Mouse (Mus musculus): ENCODE measurements at regions not wholly inside any gene's neighbourhood (a gene's known extent, or its start where the extent isn't known, plus 50 kb on each side); places are given as distances from the start of the nearest gene placed in this dataset.

DNA sequence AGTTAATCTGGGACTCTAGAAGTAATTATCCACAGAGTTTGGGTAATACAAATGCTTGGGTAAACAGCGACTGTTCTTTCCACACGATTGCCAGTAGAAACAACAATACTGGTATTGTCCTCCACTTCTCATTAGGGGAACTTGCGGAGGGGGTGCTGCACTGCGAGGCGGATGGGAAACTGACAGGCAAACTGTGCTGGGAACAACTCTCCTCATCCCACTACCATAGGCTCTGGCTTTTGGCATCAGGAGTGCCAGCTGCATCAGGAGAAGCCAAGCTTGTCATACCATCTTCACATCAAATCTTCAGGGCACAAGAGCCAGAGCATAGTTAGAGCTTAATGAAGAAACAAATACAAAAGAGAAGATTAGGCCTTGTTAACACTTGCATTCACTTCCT is 349.2 kb upstream of the Tmem161b start:
- H3K36me3 ChIP-seq, result no peaks in the 10 kb centered on the region
- peak overlapping the region; percentile 9; the same call in 1 of the 2 replicates for H3K4me3 ChIP-seq
- H3K4me1 ChIP-seq, result peaks cover 32% of the 10 kb centered on the region
- H3K27me3 ChIP-seq (ENCODE audit: low read depth, poor library complexity, severe bottlenecking), result no peaks in the 10 kb centered on the region
- H3K27ac ChIP-seq (replicated peaks), result peak overlapping the region; percentile 78; the same call in 1 of the 2 replicates
- 4% methylated on average over 5 of the region's 5 CpGs for WGBS
- H3K9me3 ChIP-seq (replicated peaks), result no peaks in the 10 kb centered on the region
- DNase-seq (ENCODE audit: low spot score), result no peak

DNA sequence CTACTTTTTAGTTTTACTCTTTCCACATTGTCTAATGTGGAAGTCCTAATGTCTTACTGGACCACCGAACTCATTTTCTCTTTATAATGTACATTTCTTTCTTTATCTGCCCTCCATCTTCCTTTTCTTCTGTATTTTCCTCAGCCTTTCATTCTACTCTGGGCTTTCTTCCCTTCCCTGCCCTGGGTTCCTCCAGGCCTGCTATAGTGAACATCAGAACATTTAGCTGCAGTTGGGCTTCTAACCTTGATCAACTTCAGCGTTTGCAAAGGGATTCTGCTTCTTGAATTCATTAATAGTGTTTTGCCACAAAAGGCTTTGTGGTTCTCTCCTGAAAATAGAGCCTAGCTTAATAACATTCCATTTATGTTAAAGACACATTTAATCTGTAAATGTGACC is 342.5 kb upstream of the Tmem161b start:
- H3K27ac ChIP-seq (replicated peaks), result peak overlapping the region; percentile 76; the same call in 1 of the 2 replicates
- no peaks in the 10 kb centered on the region for H3K27me3 ChIP-seq (ENCODE audit: low read depth, poor library complexity, severe bottlenecking)
- no peak overlapping the region for H3K4me3 ChIP-seq
- peaks cover 43% of the 10 kb centered on the region for H3K4me1 ChIP-seq
- no peak for DNase-seq (ENCODE audit: low spot score)
- WGBS, result 63% methylated on average over 2 of the region's 2 CpGs
- H3K36me3 ChIP-seq, result no peaks in the 10 kb centered on the region
- H3K9me3 ChIP-seq (replicated peaks), result no peaks in the 10 kb centered on the region

DNA sequence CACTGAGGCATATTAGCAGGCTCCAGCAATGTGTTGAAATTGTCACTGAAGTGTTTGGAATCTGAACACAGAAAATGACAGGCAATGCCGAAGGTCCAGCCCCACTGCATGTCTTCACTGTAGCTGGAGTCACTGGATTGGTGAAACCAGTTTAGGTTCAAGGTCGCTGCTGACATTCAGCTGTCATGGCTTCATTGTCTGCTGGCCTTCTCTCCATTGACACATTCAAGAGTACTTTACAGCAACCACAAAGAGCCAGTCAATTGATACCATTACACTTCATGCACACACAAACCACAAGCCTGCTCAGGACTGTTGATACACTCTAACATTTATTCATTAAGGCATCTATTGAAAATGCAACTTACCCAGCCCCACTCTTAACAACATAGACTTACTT is 341.8 kb upstream of the Tmem161b start:
- DNase-seq (ENCODE audit: low spot score), result peak; percentile 23
- H3K27me3 ChIP-seq (ENCODE audit: low read depth, poor library complexity, severe bottlenecking), result no peaks in the 10 kb centered on the region
- H3K36me3 ChIP-seq, result no peaks in the 10 kb centered on the region
- H3K4me1 ChIP-seq, result peaks cover 50% of the 10 kb centered on the region
- H3K27ac ChIP-seq (replicated peaks), result peak overlapping the region; percentile 76; the same call in 1 of the 2 replicates
- H3K9me3 ChIP-seq (replicated peaks), result no peaks in the 10 kb centered on the region
- 56% methylated on average over 2 of the region's 2 CpGs for WGBS
- H3K4me3 ChIP-seq, result no peak overlapping the region

DNA sequence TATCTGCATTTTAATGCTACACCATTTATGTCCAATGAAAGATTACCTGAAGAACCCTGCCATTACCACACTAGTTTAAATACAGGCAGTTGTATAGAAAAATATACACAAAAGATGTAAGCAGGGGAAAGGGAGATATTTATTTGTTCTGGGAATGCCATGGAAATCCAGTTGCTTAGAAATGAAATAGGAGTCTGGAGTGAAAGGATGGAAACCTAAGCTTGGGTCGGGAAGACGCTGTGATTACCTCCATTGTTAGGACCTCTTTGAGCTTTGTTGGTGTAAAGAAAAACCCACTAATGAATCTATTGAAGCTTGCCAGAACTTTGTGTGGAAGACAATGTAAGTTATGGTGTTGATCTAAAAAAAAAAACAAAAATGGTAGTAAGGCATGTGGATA is 341.3 kb upstream of the Tmem161b start:
- no peak overlapping the region for H3K4me3 ChIP-seq
- H3K9me3 ChIP-seq (replicated peaks), result no peaks in the 10 kb centered on the region
- no peak for DNase-seq (ENCODE audit: low spot score)
- H3K4me1 ChIP-seq, result peaks cover 54% of the 10 kb centered on the region
- no peaks in the 10 kb centered on the region for H3K27me3 ChIP-seq (ENCODE audit: low read depth, poor library complexity, severe bottlenecking)
- H3K36me3 ChIP-seq, result no peaks in the 10 kb centered on the region
- peak overlapping the region; percentile 76; the same call in 1 of the 2 replicates for H3K27ac ChIP-seq (replicated peaks)
- 47% methylated on average over 2 of the region's 2 CpGs for WGBS

DNA sequence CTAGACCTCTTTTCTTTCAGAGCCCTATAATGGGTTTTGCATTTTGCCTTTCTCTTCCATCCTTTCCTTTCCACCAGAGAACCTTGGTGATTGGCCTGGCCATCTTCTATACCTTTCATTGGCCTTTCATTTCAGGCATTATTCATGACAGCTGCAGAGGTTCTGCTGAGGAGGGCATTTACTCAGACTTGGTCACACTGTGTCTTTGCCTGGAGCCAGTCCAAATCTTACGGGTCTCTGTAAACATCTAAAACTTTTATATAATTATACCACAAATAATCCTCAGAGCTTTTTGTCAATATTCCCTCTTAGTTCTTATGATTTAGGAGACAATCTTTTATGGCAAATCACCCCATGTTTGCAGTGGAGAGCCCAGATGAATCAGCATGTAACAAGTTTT is 339.3 kb upstream of the Tmem161b start:
- 91% methylated on average over 1 of the region's 1 CpGs for WGBS

DNA sequence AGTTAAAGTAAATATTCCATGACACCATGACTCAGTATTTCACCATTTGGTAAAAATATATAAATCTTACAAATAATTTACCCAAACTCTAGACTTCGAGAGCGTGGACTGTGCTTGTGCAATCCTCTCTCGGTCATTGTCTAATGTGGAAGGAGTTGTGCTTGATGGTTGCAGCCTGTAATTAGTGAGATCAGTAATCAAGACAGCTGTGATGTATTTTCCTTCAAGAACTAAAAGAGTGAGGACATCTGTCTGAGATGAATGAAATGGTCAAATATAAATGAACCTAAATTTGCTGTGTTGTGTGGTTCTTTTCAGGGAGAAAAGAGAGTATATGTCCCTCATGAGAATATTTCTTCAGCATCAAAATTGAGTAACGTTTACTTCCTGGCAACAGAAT is 338.3 kb upstream of the Tmem161b start:
- Histone ChIP-seq H3K36me3 (no peaks in the 10 kb centered on the region), H3K27ac (replicated peaks) (peak overlapping the region; percentile 83), H3K9me3 (replicated peaks) (no peaks in the 10 kb centered on the region), H3K27me3 (ENCODE audit: low read depth, poor library complexity, severe bottlenecking) (no peaks in the 10 kb centered on the region), H3K4me3 (no peak overlapping the region), H3K4me1 (peaks cover 59% of the 10 kb centered on the region)
- DNase-seq (ENCODE audit: low spot score), result no peak
- WGBS, result 92% methylated on average over 4 of the region's 4 CpGs

More for the DNA sequence above, 339.3 kb upstream of the Tmem161b start:
- H3K36me3 ChIP-seq, result no peaks in the 10 kb centered on the region
- H3K4me1 ChIP-seq, result peaks cover 59% of the 10 kb centered on the region
- no peak for DNase-seq (ENCODE audit: low spot score)
- no peaks in the 10 kb centered on the region for H3K27me3 ChIP-seq (ENCODE audit: low read depth, poor library complexity, severe bottlenecking)
- H3K27ac ChIP-seq (replicated peaks), result peak overlapping the region; percentile 63; the same call in 1 of the 2 replicates
- H3K4me3 ChIP-seq, result no peak overlapping the region
- H3K9me3 ChIP-seq (replicated peaks), result no peaks in the 10 kb centered on the region

DNA sequence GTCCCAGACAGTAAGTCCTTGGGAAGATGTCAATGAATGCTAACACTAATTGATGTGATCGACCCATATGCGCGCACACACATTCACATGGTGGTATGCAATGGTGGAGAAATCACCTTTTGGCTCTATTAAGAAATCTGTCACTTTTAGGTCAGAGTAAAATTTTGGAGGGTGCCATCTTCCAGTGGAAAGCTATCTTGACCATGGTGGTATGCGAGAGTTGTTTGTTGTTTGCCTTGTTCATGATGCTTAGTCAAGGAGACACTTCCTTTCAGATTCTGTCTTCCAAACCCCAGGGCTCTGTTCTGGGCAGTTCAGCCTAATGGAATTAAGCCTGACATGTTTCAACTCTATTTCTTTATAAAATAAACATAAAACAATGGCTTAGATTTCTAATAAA is 337.9 kb upstream of the Tmem161b start:
- DNase-seq (ENCODE audit: low spot score), result no peak
- peak overlapping the region; percentile 83 for H3K27ac ChIP-seq (replicated peaks)
- no peaks in the 10 kb centered on the region for H3K9me3 ChIP-seq (replicated peaks)
- H3K27me3 ChIP-seq (ENCODE audit: low read depth, poor library complexity, severe bottlenecking), result no peaks in the 10 kb centered on the region
- H3K4me1 ChIP-seq, result peaks cover 59% of the 10 kb centered on the region
- WGBS, result 91% methylated on average over 4 of the region's 4 CpGs
- no peak overlapping the region for H3K4me3 ChIP-seq
- H3K36me3 ChIP-seq, result no peaks in the 10 kb centered on the region

DNA sequence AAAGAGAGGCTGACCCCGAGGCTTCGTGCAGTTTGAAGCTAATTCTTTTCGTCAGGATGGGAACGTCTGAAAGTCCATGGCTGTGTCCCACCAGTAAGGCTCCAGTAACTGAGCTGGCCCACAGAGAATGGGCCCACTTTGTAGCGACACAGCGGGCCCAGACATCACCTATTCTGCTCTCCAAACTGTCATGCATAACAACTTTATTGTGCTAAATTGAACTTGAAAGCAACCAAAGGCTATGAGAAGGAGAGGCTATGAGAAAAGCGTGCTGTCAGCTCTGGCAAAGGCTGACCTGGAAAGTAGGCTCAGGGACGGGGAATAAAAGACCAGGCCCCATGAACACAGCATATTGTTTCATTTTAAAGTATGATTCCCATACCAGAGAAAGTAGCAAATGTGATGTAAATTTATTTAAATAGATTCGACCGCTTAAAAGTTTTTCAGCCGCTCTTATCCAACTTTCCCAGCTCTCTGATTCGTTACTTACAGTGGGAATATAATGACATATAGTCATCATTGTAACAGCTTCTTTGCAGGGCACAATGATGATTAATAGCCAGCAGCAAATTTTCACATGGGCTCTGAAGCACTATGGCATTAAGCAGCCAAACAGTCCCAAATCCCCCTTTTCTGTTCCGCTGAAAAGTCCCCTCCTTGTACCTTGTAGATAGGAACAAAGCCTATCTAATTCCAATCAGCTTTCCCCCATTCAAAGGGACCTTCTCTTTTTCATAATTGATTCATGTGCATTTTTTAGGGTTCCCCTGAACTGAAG is 337.1 kb upstream of the Tmem161b start:
- Histone ChIP-seq H3K27ac (replicated peaks) (peak overlapping the region; percentile 83), H3K9me3 (replicated peaks) (no peaks in the 10 kb centered on the region)
- WGBS, result 31% methylated on average over 13 of the region's 13 CpGs

DNA sequence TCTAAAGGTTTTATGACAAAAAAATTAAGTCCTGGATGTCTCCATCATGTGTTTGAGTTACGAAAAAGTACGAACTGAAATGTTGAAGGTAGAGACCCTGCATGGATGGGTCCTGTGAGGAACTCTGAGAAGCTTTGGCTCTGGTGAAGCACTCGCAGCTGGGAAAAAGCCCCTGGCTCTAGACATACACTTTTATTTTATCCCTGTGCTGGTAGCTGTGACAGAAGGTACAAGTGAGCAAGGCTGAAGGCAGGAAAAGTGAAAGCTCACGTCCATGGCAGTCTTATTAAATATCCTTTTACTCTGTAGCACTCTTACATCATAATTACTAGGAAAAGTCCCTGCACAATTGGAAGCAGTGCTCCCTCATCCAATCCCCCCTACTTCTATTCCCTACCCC is 336.4 kb upstream of the Tmem161b start:
- no peak for DNase-seq (ENCODE audit: low spot score)
- no peak overlapping the region for H3K4me3 ChIP-seq
- peak overlapping the region; percentile 83 for H3K27ac ChIP-seq (replicated peaks)
- WGBS, result 65% methylated on average over 4 of the region's 4 CpGs
- H3K27me3 ChIP-seq (ENCODE audit: low read depth, poor library complexity, severe bottlenecking), result no peaks in the 10 kb centered on the region
- peaks cover 45% of the 10 kb centered on the region for H3K4me1 ChIP-seq
- no peaks in the 10 kb centered on the region for H3K9me3 ChIP-seq (replicated peaks)
- no peaks in the 10 kb centered on the region for H3K36me3 ChIP-seq

More for the DNA sequence above, 337.1 kb upstream of the Tmem161b start:
- no peaks in the 10 kb centered on the region for H3K36me3 ChIP-seq
- no peaks in the 10 kb centered on the region for H3K27me3 ChIP-seq (ENCODE audit: low read depth, poor library complexity, severe bottlenecking)
- H3K4me1 ChIP-seq, result peaks cover 52% of the 10 kb centered on the region
- DNase-seq (ENCODE audit: low spot score), result peak; percentile 68
- no peak overlapping the region for H3K4me3 ChIP-seq

DNA sequence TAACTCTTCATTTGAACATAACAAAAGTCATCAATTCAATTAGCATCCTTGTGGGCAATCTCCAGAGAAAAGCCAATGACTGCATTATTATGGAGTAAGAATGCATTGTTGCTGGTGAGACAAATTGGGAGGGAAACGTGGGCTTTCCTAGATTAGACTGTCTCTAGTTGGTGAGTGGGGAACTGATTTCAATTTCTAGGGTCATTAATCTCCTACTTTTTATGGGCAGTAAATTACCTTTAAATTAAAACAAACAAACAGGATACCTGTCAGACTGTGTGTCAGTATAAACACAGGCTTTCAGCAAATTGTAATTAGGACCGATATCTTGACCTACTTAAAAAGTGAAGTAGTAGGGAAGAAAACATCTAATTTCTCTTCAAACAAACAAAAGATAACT is 307.4 kb upstream of the Tmem161b start:
- 77% methylated on average over 2 of the region's 2 CpGs for WGBS
- no peaks in the 10 kb centered on the region for H3K4me1 ChIP-seq
- no peaks in the 10 kb centered on the region for H3K27me3 ChIP-seq (ENCODE audit: low read depth, poor library complexity, severe bottlenecking)
- no peaks in the 10 kb centered on the region for H3K36me3 ChIP-seq
- no peaks in the 10 kb centered on the region; the same call in 1 of the 2 replicates for H3K9me3 ChIP-seq (replicated peaks)
- H3K27ac ChIP-seq (replicated peaks), result no peak overlapping the region
- no peak overlapping the region for H3K4me3 ChIP-seq
- DNase-seq (ENCODE audit: low spot score), result no peak

DNA sequence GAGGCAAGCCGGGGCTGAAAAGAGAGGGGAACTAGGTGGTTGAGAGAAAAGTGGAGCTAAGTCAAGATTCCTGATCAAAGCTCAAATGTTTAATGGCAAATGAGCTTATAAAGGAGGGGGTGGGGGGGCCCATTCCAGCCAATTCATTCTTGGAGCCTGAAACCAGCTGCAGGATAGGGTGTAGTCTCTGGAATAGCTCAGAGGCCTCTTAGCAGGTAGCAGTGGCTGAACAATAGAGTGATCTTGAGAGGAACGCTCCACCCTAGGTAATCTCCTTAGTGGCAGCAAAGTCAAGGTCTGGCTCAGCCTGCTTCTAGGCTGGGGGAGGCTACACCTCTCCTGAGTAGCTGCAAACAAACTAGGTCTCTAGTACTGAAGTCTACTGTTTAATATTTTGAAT is 289.3 kb upstream of the Tmem161b start:
- 71% methylated on average over 2 of the region's 2 CpGs for WGBS
- H3K4me1 ChIP-seq, result no peaks in the 10 kb centered on the region
- no peak overlapping the region for H3K27ac ChIP-seq (replicated peaks)
- H3K4me3 ChIP-seq, result no peak overlapping the region
- H3K27me3 ChIP-seq (ENCODE audit: low read depth, poor library complexity, severe bottlenecking), result no peaks in the 10 kb centered on the region
- 0 out of 2 replicates have a peak, but pooled peaks cover 5% of the 10 kb centered on the region for H3K9me3 ChIP-seq (replicated peaks)
- no peak for DNase-seq (ENCODE audit: low spot score)
- H3K36me3 ChIP-seq, result no peaks in the 10 kb centered on the region

DNA sequence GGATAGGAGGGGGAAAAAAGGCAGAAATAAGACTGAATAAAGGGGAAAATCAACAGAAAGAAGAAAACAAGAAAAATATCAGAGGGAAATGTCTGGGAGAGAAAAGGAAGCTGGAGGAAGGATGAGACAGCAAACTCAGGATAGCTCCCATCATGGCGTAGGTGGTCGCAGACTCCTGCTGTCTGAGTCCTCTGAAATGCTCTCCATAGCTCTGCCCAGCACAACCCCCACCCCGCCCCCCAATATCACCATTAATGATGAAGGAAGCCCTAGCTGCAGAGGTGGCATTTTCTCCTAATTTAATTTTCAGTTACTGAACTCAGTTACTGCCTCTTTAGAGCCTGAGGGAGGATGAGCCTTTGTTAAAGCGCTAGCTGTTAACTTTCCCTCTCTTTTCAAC is 275.6 kb upstream of the Tmem161b start:
- Histone ChIP-seq H3K27ac (replicated peaks) (0 out of 2 replicates have a peak overlapping the region, but pooled peaks have one; percentile 5), H3K4me3 (no peak overlapping the region), H3K9me3 (replicated peaks) (no peaks in the 10 kb centered on the region), H3K4me1 (peaks cover 10% of the 10 kb centered on the region; the same call in 1 of the 2 replicates), H3K27me3 (ENCODE audit: low read depth, poor library complexity, severe bottlenecking) (no peaks in the 10 kb centered on the region), H3K36me3 (no peaks in the 10 kb centered on the region)
- 86% methylated on average over 4 of the region's 4 CpGs for WGBS
- no peak for DNase-seq (ENCODE audit: low spot score)

DNA sequence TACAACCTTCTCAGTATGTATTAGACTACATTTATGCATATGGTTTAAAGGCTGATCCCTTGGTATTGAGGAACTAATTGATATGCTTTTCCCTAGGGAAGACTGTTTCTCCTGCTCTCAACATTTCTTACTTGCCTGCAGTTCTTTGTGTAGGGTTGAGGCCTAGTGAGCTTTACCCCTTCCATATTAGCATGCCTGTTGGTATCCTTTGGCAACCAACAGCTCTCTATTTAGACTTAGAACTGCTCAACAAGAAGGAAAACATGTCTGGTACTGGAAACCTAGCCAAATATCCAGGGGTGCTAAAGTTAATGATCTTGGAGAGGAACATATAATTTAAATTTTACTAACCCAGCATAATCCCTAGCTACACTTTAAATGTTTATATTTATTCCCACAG is 270.9 kb upstream of the Tmem161b start:
- peaks cover 11% of the 10 kb centered on the region; the same call in 1 of the 2 replicates for H3K4me1 ChIP-seq
- no peaks in the 10 kb centered on the region for H3K36me3 ChIP-seq
- DNase-seq (ENCODE audit: low spot score), result no peak
- no peaks in the 10 kb centered on the region for H3K9me3 ChIP-seq (replicated peaks)
- H3K27me3 ChIP-seq (ENCODE audit: low read depth, poor library complexity, severe bottlenecking), result no peaks in the 10 kb centered on the region
- no peak overlapping the region for H3K4me3 ChIP-seq
- no peak overlapping the region; the same call in 1 of the 2 replicates for H3K27ac ChIP-seq (replicated peaks)

Data from midbrain, embryonic 10.5 days (tissue).